Mouse (Mus musculus): ENCODE measurements around the gene Apol7a. TPM values are rescaled to one million over a fixed set of nuclear protein-coding genes. Genes with fewer than 3 reads are reported as not detected.
"Not testable (repeated sequence)": the region's sequence is repeated elsewhere in the genome, so short reads cannot be mapped to it uniquely, and the experiment has no call there.

Apol7a gene
- polyA plus RNA-seq (2012; rRNA removed), result 43.7 and 83.1 TPM in 2 replicates

GRCm38 (mm10) chr15:77399027-77399426, at the start of gene Apol7a:
Gene Apol7a (minus strand): TSS chr15:77399110.
- DNase-seq (ENCODE audit: low read depth, low spot score), result peak; percentile 71
- WGBS, result 27% methylated on average over 9 of the region's 9 CpGs

GRCm38 (mm10) chr15:77447392-77447791, 48.5 kb upstream of the Apol7a start, which contains the start of gene Apol7b:
Gene Apol7b (minus strand): TSS chr15:77447492.
- WGBS, result 94% methylated on average over 2 of the region's 2 CpGs
- DNase-seq (ENCODE audit: low read depth, low spot score), result not testable (repeated sequence)

- WGBS, result 35% methylated on average over 1 of the region's 1 CpGs
- DNase-seq (ENCODE audit: low read depth, low spot score), result not testable (repeated sequence)
These were observed 46.8 kb upstream of the Apol7a start for GRCm38 (mm10) chr15:77445668-77446067.

GRCm38 (mm10) chr15:77444746-77445145, 45.8 kb upstream of the Apol7a start:
- DNase-seq (ENCODE audit: low read depth, low spot score), result not testable (repeated sequence)

GRCm38 (mm10) chr15:77428690-77429448, 30.0 kb upstream of the Apol7a start:
- DNase-seq (ENCODE audit: low read depth, low spot score), result not testable (repeated sequence)
- 33% methylated on average over 9 of the region's 10 CpGs for WGBS

More at GRCm38 (mm10) chr15:77444746-77445145, 45.8 kb upstream of the Apol7a start:
- WGBS, result 77% methylated on average over 8 of the region's 8 CpGs

GRCm38 (mm10) chr15:77422925-77423324, 24.0 kb upstream of the Apol7a start:
- not testable (repeated sequence) for DNase-seq (ENCODE audit: low read depth, low spot score)
- 60% methylated on average over 3 of the region's 7 CpGs for WGBS

- no CpG with 5 or more reads among the region's 3 CpGs for WGBS
- DNase-seq (ENCODE audit: low read depth, low spot score), result not testable (repeated sequence)
These were observed 20.7 kb upstream of the Apol7a start for GRCm38 (mm10) chr15:77419657-77420056.

- 14% methylated on average over 4 of the region's 10 CpGs for WGBS
These were observed 17.9 kb upstream of the Apol7a start for GRCm38 (mm10) chr15:77416655-77417333.

GRCm38 (mm10) chr15:77415653-77416052, 16.7 kb upstream of the Apol7a start:
- not testable (repeated sequence) for DNase-seq (ENCODE audit: low read depth, low spot score)
- 62% methylated on average over 2 of the region's 2 CpGs for WGBS

More at GRCm38 (mm10) chr15:77416655-77417333, 17.9 kb upstream of the Apol7a start:
- not testable (repeated sequence) for DNase-seq (ENCODE audit: low read depth, low spot score)

- not testable (repeated sequence) for DNase-seq (ENCODE audit: low read depth, low spot score)
- whole genome bisulfite sequencing, result 12% methylated on average over 4 of the region's 4 CpGs
These were observed 13.8 kb upstream of the Apol7a start for GRCm38 (mm10) chr15:77412695-77413094.

GRCm38 (mm10) chr15:77411035-77411434, 12.1 kb upstream of the Apol7a start, which contains the start of gene Apol9a:
Gene Apol9a (minus strand): TSS chr15:77411135.
- WGBS, result 50% methylated on average over 2 of the region's 4 CpGs

GRCm38 (mm10) chr15:77406370-77406769, 7.5 kb upstream of the Apol7a start:
- 52% methylated on average over 10 of the region's 10 CpGs for WGBS
- not testable (repeated sequence) for DNase-seq (ENCODE audit: low read depth, low spot score)

More at GRCm38 (mm10) chr15:77411035-77411434, 12.1 kb upstream of the Apol7a start, which contains the start of gene Apol9a:
- not testable (repeated sequence) for DNase-seq (ENCODE audit: low read depth, low spot score)

- 15% methylated on average over 11 of the region's 11 CpGs for WGBS
- DNase-seq (ENCODE audit: low read depth, low spot score), result peak; percentile 65
These were observed 1.3 kb downstream of the Apol7a start for GRCm38 (mm10) chr15:77397450-77398132.

GRCm38 (mm10) chr15:77393832-77394231, 5.1 kb downstream of the Apol7a start:
- not testable (repeated sequence) for DNase-seq (ENCODE audit: low read depth, low spot score)
- 56% methylated on average over 3 of the region's 3 CpGs for WGBS

- DNase-seq (ENCODE audit: low read depth, low spot score), result no peak
- 75% methylated on average over 2 of the region's 2 CpGs for WGBS
These were observed 11.4 kb downstream of the Apol7a start for GRCm38 (mm10) chr15:77387462-77387861.

- 92% methylated on average over 7 of the region's 7 CpGs for WGBS
- DNase-seq (ENCODE audit: low read depth, low spot score), result no peak
These were observed 14.4 kb downstream of the Apol7a start for GRCm38 (mm10) chr15:77384340-77385030.

- no peak for DNase-seq (ENCODE audit: low read depth, low spot score)
- WGBS, result 72% methylated on average over 1 of the region's 1 CpGs
These were observed 16.0 kb downstream of the Apol7a start for GRCm38 (mm10) chr15:77382880-77383279.

- WGBS, result 49% methylated on average over 11 of the region's 11 CpGs
- no peak for DNase-seq (ENCODE audit: low read depth, low spot score)
These were observed 16.5 kb downstream of the Apol7a start for GRCm38 (mm10) chr15:77382271-77382850.

GRCm38 (mm10) chr15:77381481-77381880, 17.4 kb downstream of the Apol7a start:
- WGBS, result 80% methylated on average over 6 of the region's 6 CpGs
- no peak for DNase-seq (ENCODE audit: low read depth, low spot score)

Measured in large intestine, adult 2 months (tissue).